Mouse (Mus musculus): ENCODE results near the gene Myo1h. TPM values are rescaled to one million over a fixed set of nuclear protein-coding genes. Genes with fewer than 3 reads are reported as not detected.

The Myo1h gene
- polyA plus RNA-seq, 1 experiment = not detected

- TF ChIP-seq GATA1 (IDR thresholded peaks at IDR 0.05; ENCODE audit: low read length) = no peak
Measured at GRCm38 (mm10) chr5:114309680-114310036, 20.7 kb downstream of the Myo1h start.

GRCm38 (mm10) chr5:114323105-114323790, 34.3 kb downstream of the Myo1h start:
- no peak for TF ChIP-seq GATA1 (IDR thresholded peaks at IDR 0.05; ENCODE audit: low read length)

- no peak for TF ChIP-seq GATA1 (IDR thresholded peaks at IDR 0.05; ENCODE audit: low read length)
Measured at GRCm38 (mm10) chr5:114323791-114324507, 35.0 kb downstream of the Myo1h start.

GRCm38 (mm10) chr5:114342996-114343395, 54.0 kb downstream of the Myo1h start:
- TF ChIP-seq GATA1 (IDR thresholded peaks at IDR 0.05; ENCODE audit: low read length) = no peak

- no peak for TF ChIP-seq GATA1 (IDR thresholded peaks at IDR 0.05; ENCODE audit: low read length)
Measured at GRCm38 (mm10) chr5:114343612-114344011, 54.6 kb downstream of the Myo1h start.

- TF ChIP-seq GATA1 (IDR thresholded peaks at IDR 0.05; ENCODE audit: low read length) = no peak
Measured at GRCm38 (mm10) chr5:114345538-114345937, 56.6 kb downstream of the Myo1h start.

- no peak for TF ChIP-seq GATA1 (IDR thresholded peaks at IDR 0.05; ENCODE audit: low read length)
Measured at GRCm38 (mm10) chr5:114347005-114347404, 58.0 kb downstream of the Myo1h start.

GRCm38 (mm10) chr5:114351490-114351889, 62.5 kb downstream of the Myo1h start:
- TF ChIP-seq GATA1 (IDR thresholded peaks at IDR 0.05; ENCODE audit: low read length) = no peak

- no peak for TF ChIP-seq GATA1 (IDR thresholded peaks at IDR 0.05; ENCODE audit: low read length)
Measured at GRCm38 (mm10) chr5:114356250-114356935, 67.4 kb downstream of the Myo1h start.

- TF ChIP-seq GATA1 (IDR thresholded peaks at IDR 0.05; ENCODE audit: low read length) = no peak
Measured at GRCm38 (mm10) chr5:114356936-114357751, 68.2 kb downstream of the Myo1h start.

- no peak for TF ChIP-seq GATA1 (IDR thresholded peaks at IDR 0.05; ENCODE audit: low read length)
Measured at GRCm38 (mm10) chr5:114358833-114359232, 69.9 kb downstream of the Myo1h start.

GRCm38 (mm10) chr5:114359586-114359985, 70.6 kb downstream of the Myo1h start:
- no peak for TF ChIP-seq GATA1 (IDR thresholded peaks at IDR 0.05; ENCODE audit: low read length)

GRCm38 (mm10) chr5:114360968-114361367, 72.0 kb downstream of the Myo1h start:
- no peak for TF ChIP-seq GATA1 (IDR thresholded peaks at IDR 0.05; ENCODE audit: low read length)

- no peak for TF ChIP-seq GATA1 (IDR thresholded peaks at IDR 0.05; ENCODE audit: low read length)
Measured at GRCm38 (mm10) chr5:114365043-114365752, 76.2 kb downstream of the Myo1h start.

GRCm38 (mm10) chr5:114368121-114368520, 79.2 kb downstream of the Myo1h start:
- no peak for TF ChIP-seq GATA1 (IDR thresholded peaks at IDR 0.05; ENCODE audit: low read length)
